Mouse (Mus musculus): ENCODE measurements at regions not wholly inside any gene's neighbourhood (a gene's known extent, or its start where the extent isn't known, plus 50 kb on each side); places are given as distances from the start of the nearest gene placed in this dataset.

GRCm38 (mm10) chr7:39621796-39622195 is 104.2 kb downstream of the Zfp619 start:
- TF ChIP-seq POLR2A (IDR thresholded peaks at IDR 0.05; ENCODE audit: control insufficient read depth in 1 of 2, insufficient read depth in 1 of 2, low read depth in 1 of 2, low read length in 2 of 2, poor library complexity in 1 of 2) (no peak), EP300 (IDR thresholded peaks at IDR 0.05; ENCODE audit: low read depth in 1 of 2, low read length in 2 of 2) (no peak), KAT2A (conservative IDR thresholded peaks at IDR 0.05; ENCODE audit: low read depth, low read length) (no peak)

Data from MEL (cell line).